Mouse (Mus musculus) C2C12 (cell line): ENCODE data around the gene Nr4a2.

Source experiments
- CTCF ChIP-seq: IDR thresholded peaks from one replicate; pipeline ENCODE4 v1.5.1; 2011; ENCODE audit not compliant: control insufficient read depth, insufficient read depth, insufficient read length
- MAX ChIP-seq: IDR thresholded peaks from one replicate; pipeline ENCODE4 v1.6.1; 2011; ENCODE audit warnings: mild to moderate bottlenecking, control low read depth

- TF ChIP-seq CTCF (no peak), MAX (no peak)
Observed at GRCm38 (mm10) chr2:57115181-57115863, 8.5 kb downstream of the Nr4a2 start.
